Mouse (Mus musculus) heart, embryonic 13.5 days (tissue): Measurements from ENCODE around the gene Sdf2l1. TPM values are rescaled to one million over a fixed set of nuclear protein-coding genes. Genes with fewer than 3 reads are reported as not detected.

Source experiments
- ATAC-seq: fragments of 200-750 bp; cut with Nextera tagmentation; 2 replicates; pipeline ENCODE4 v1.8.0; 2017; ENCODE audit warnings: moderate TSS enrichment; ENCODE audit not compliant: insufficient number of reproducible peaks, low FRiP score, low TSS enrichment; ENCODE audit errors: extremely low read depth
- H3K27ac ChIP-seq: fragments of 300-500 bp; sonication (generic); replicated peaks from 2 replicates; pipeline ENCODE4 v1.5.1; 2015; ENCODE audit warnings: moderate library complexity, mild to moderate bottlenecking, inconsistent platforms
- H3K27me3 ChIP-seq: fragments of 300-500 bp; sonication (generic); replicated peaks from 2 replicates; pipeline ENCODE4 v1.6.1; 2015; ENCODE audit warnings: mild to moderate bottlenecking, inconsistent platforms
- H3K36me3 ChIP-seq: fragments of 300-500 bp; sonication (generic); 2 replicates; pipeline ENCODE4 v1.6.1; 2015; ENCODE audit warnings: mild to moderate bottlenecking, inconsistent platforms
- H3K4me1 ChIP-seq: fragments of 300-500 bp; sonication (generic); 2 replicates; pipeline ENCODE4 v1.6.1; 2015; ENCODE audit warnings: inconsistent platforms
- H3K4me2 ChIP-seq: fragments of 300-500 bp; sonication (generic); 2 replicates; pipeline ENCODE4 v1.6.1; 2015; ENCODE audit warnings: inconsistent platforms, mild to moderate bottlenecking, moderate library complexity
- H3K4me3 ChIP-seq: fragments of 300-500 bp; sonication (generic); 2 replicates; pipeline ENCODE4 v1.5.1; 2015; ENCODE audit warnings: moderate library complexity, mild to moderate bottlenecking, inconsistent platforms
- H3K9ac ChIP-seq: fragments of 300-500 bp; sonication (generic); 2 replicates; pipeline ENCODE4 v1.6.1; 2015; ENCODE audit warnings: inconsistent platforms, mild to moderate bottlenecking, moderate library complexity
- H3K9me3 ChIP-seq: fragments of 300-500 bp; sonication (generic); 2 replicates; pipeline ENCODE4 v1.6.1; 2016; ENCODE audit warnings: inconsistent platforms
- WGBS: fragments of 180-500 bp; shearing (Covaris S2); methylation state at CpG from one replicate; pipeline ENCODE4 v1.1.7; 2015; ENCODE audit warnings: mixed read lengths; 5-methylcytosine and 5-hydroxymethylcytosine counted together
- polyA plus RNA-seq: library from polyadenylated mRNA; unstranded; fragments of >200 nt; fragmentation: Nextera tagmentation; extraction: Ambion mirVana; gene quantifications from 2 replicates; pipeline ENCODE4 v1.2.1, GENCODE M21; 2015

Sdf2l1 gene
- polyA plus RNA-seq, 1 experiment from 2014 or later, result 53.0 TPM

GRCm38 (mm10) chr16:17121569-17121968 is 10.6 kb downstream of the Sdf2l1 start:
- no peak overlapping the region for H3K4me2 ChIP-seq
- no peak overlapping the region for H3K27ac ChIP-seq
- H3K36me3 ChIP-seq, result peaks cover 54% of the 10 kb centered on the region
- H3K4me3 ChIP-seq, result no peak overlapping the region
- no peak overlapping the region for H3K9ac ChIP-seq
- 71% methylated on average over 13 of the region's 14 CpGs for WGBS
- peaks cover 24% of the 10 kb centered on the region for H3K4me1 ChIP-seq
- ATAC-seq, result no peak
- H3K9me3 ChIP-seq, result no peaks in the 10 kb centered on the region
- H3K27me3 ChIP-seq, result no peaks in the 10 kb centered on the region

- Histone ChIP-seq H3K27me3 (no peaks in the 10 kb centered on the region), H3K4me3 (no peak overlapping the region), H3K27ac (peak overlapping the region; percentile 84), H3K4me2 (no peak overlapping the region), H3K36me3 (peaks cover 76% of the 10 kb centered on the region), H3K9ac (no peak overlapping the region), H3K4me1 (no peaks in the 10 kb centered on the region), H3K9me3 (no peaks in the 10 kb centered on the region)
- 79% methylated on average over 5 of the region's 5 CpGs for WGBS
- peak; percentile 48; the same call in 1 of the 2 replicates for ATAC-seq
These were observed 14.8 kb downstream of the Sdf2l1 start for GRCm38 (mm10) chr16:17117309-17117799.

GRCm38 (mm10) chr16:17110771-17111743 is 21.1 kb downstream of the Sdf2l1 start, which contains the start of gene Ppil2:
Gene Ppil2 (minus strand): TSS chr16:17111257.
- H3K9me3 ChIP-seq, result no peaks in the 10 kb centered on the region
- H3K9ac ChIP-seq, result peak within 1 kb of the TSS; percentile 91
- peak within 1 kb of the TSS; percentile 82 for H3K4me2 ChIP-seq
- peaks cover 11% of the 10 kb centered on the region for H3K4me1 ChIP-seq
- peaks cover 54% of the 10 kb centered on the region for H3K36me3 ChIP-seq
- WGBS, result 8% methylated on average over 38 of the region's 38 CpGs
- no peaks in the 10 kb centered on the region for H3K27me3 ChIP-seq
- H3K27ac ChIP-seq, result peak within 1 kb of the TSS; percentile 59
- ATAC-seq, result peak; percentile 27; the same call in 1 of the 2 replicates
- H3K4me3 ChIP-seq, result peak within 1 kb of the TSS; percentile 83

- Histone ChIP-seq H3K4me2 (no peak overlapping the region), H3K9ac (no peak overlapping the region), H3K27ac (no peak overlapping the region), H3K4me3 (no peak overlapping the region), H3K9me3 (no peaks in the 10 kb centered on the region), H3K27me3 (no peaks in the 10 kb centered on the region), H3K36me3 (peaks cover 91% of the 10 kb centered on the region), H3K4me1 (peaks cover 8% of the 10 kb centered on the region)
- ATAC-seq, result no peak
- 82% methylated on average over 4 of the region's 4 CpGs for WGBS
These were observed 27.6 kb downstream of the Sdf2l1 start for GRCm38 (mm10) chr16:17104600-17104999.

- WGBS, result 71% methylated on average over 7 of the region's 7 CpGs
- no peak overlapping the region for H3K27ac ChIP-seq
- H3K36me3 ChIP-seq, result peaks cover 98% of the 10 kb centered on the region
- H3K27me3 ChIP-seq, result no peaks in the 10 kb centered on the region
- no peaks in the 10 kb centered on the region for H3K9me3 ChIP-seq
- H3K4me2 ChIP-seq, result no peak overlapping the region
- peaks cover 6% of the 10 kb centered on the region for H3K4me1 ChIP-seq
- no peak overlapping the region for H3K4me3 ChIP-seq
- ATAC-seq, result no peak
- no peak overlapping the region for H3K9ac ChIP-seq
These were observed 29.5 kb downstream of the Sdf2l1 start for GRCm38 (mm10) chr16:17102630-17103220.

GRCm38 (mm10) chr16:17096938-17097337 is 35.2 kb downstream of the Sdf2l1 start:
- H3K27ac ChIP-seq, result no peak overlapping the region
- H3K4me1 ChIP-seq, result no peaks in the 10 kb centered on the region
- H3K4me3 ChIP-seq, result no peak overlapping the region
- H3K9me3 ChIP-seq, result no peaks in the 10 kb centered on the region
- H3K27me3 ChIP-seq, result no peaks in the 10 kb centered on the region
- no peak overlapping the region for H3K9ac ChIP-seq
- no peak overlapping the region for H3K4me2 ChIP-seq
- peaks cover 100% of the 10 kb centered on the region for H3K36me3 ChIP-seq
- ATAC-seq, result no peak
- 85% methylated on average over 3 of the region's 3 CpGs for WGBS

- H3K27ac ChIP-seq, result no peak overlapping the region
- no peaks in the 10 kb centered on the region for H3K27me3 ChIP-seq
- 71% methylated on average over 3 of the region's 3 CpGs for WGBS
- H3K36me3 ChIP-seq, result peaks cover 99% of the 10 kb centered on the region
- H3K9me3 ChIP-seq, result no peaks in the 10 kb centered on the region
- no peak overlapping the region for H3K9ac ChIP-seq
- H3K4me2 ChIP-seq, result no peak overlapping the region
- no peak overlapping the region for H3K4me3 ChIP-seq
- H3K4me1 ChIP-seq, result peaks cover 17% of the 10 kb centered on the region
- ATAC-seq, result no peak
These were observed 43.8 kb downstream of the Sdf2l1 start for GRCm38 (mm10) chr16:17088346-17088745.

GRCm38 (mm10) chr16:17086669-17087193 is 45.5 kb downstream of the Sdf2l1 start:
- 77% methylated on average over 13 of the region's 13 CpGs for WGBS

GRCm38 (mm10) chr16:17086241-17086640 is 45.9 kb downstream of the Sdf2l1 start:
- Histone ChIP-seq H3K4me2 (no peak overlapping the region), H3K27ac (0 out of 2 replicates have a peak overlapping the region, but pooled peaks have one; percentile 34), H3K4me1 (peaks cover 17% of the 10 kb centered on the region), H3K4me3 (no peak overlapping the region), H3K9me3 (no peaks in the 10 kb centered on the region), H3K36me3 (peaks cover 91% of the 10 kb centered on the region), H3K9ac (no peak overlapping the region), H3K27me3 (no peaks in the 10 kb centered on the region)
- no peak for ATAC-seq
- 70% methylated on average over 3 of the region's 3 CpGs for WGBS

More at GRCm38 (mm10) chr16:17086669-17087193, 45.5 kb downstream of the Sdf2l1 start:
- H3K27ac ChIP-seq, result no peak overlapping the region
- no peaks in the 10 kb centered on the region for H3K9me3 ChIP-seq
- no peak overlapping the region for H3K4me3 ChIP-seq
- no peak for ATAC-seq
- no peak overlapping the region for H3K4me2 ChIP-seq
- no peak overlapping the region for H3K9ac ChIP-seq
- peaks cover 95% of the 10 kb centered on the region for H3K36me3 ChIP-seq
- H3K27me3 ChIP-seq, result no peaks in the 10 kb centered on the region
- H3K4me1 ChIP-seq, result peaks cover 17% of the 10 kb centered on the region

GRCm38 (mm10) chr16:17085636-17086035 is 46.5 kb downstream of the Sdf2l1 start:
- peak overlapping the region; percentile 34 for H3K27ac ChIP-seq
- peak overlapping the region; percentile 38; the same call in 1 of the 2 replicates for H3K9ac ChIP-seq
- peaks cover 17% of the 10 kb centered on the region for H3K4me1 ChIP-seq
- H3K36me3 ChIP-seq, result peaks cover 85% of the 10 kb centered on the region
- no peak overlapping the region for H3K4me3 ChIP-seq
- no peak overlapping the region for H3K4me2 ChIP-seq
- H3K27me3 ChIP-seq, result no peaks in the 10 kb centered on the region
- no peaks in the 10 kb centered on the region for H3K9me3 ChIP-seq
- no peak for ATAC-seq
- WGBS, result 63% methylated on average over 4 of the region's 4 CpGs

GRCm38 (mm10) chr16:17082121-17082792 is 49.9 kb downstream of the Sdf2l1 start:
- no peaks in the 10 kb centered on the region for H3K27me3 ChIP-seq
- ATAC-seq, result no peak
- H3K9me3 ChIP-seq, result no peaks in the 10 kb centered on the region
- 69% methylated on average over 6 of the region's 6 CpGs for WGBS
- no peak overlapping the region for H3K4me2 ChIP-seq
- H3K9ac ChIP-seq, result no peak overlapping the region
- peaks cover 24% of the 10 kb centered on the region for H3K4me1 ChIP-seq
- H3K36me3 ChIP-seq, result peaks cover 66% of the 10 kb centered on the region
- no peak overlapping the region for H3K27ac ChIP-seq
- H3K4me3 ChIP-seq, result no peak overlapping the region
